ENCODE assay signal across 8 mouse cellular contexts in genomic region chr1:118768831-118769230, GRCm38 (mm10).
DNase-seq lines count a peak whose midpoint lies in the region; ATAC-seq and TF ChIP-seq lines count a peak whose summit lies in the region.

No protein-coding gene starts in this region.

- H3K36me3 ChIP-seq in heart, adult 2 months (ENCODE audit: control insufficient read depth, insufficient read depth, low read length), result no peaks in the 10 kb centered on the region
- H3K36me3 ChIP-seq in CH12.LX (replicated peaks in 1 of 2; ENCODE audit: control insufficient read depth in 1 of 2, insufficient read depth in 1 of 2, low read length in 1 of 2), result no peaks in the 10 kb centered on the region
- H3K36me3 ChIP-seq in limb, embryonic 11.5 days (ENCODE audit: control insufficient read depth, insufficient read depth, low read length), result no peaks in the 10 kb centered on the region

- H3K4me1 ChIP-seq in heart, adult 2 months (ENCODE audit: control insufficient read depth, insufficient read depth, low read length), result no peaks in the 10 kb centered on the region
- no peaks in the 10 kb centered on the region for H3K4me1 ChIP-seq in CH12.LX (ENCODE audit: control insufficient read depth in 1 of 2, insufficient read depth in 2 of 2)
- H3K4me1 ChIP-seq in limb, embryonic 11.5 days (ENCODE audit: control insufficient read depth, insufficient read depth, low read length), result no peaks in the 10 kb centered on the region

- no peaks in the 10 kb centered on the region for H3K79me2 ChIP-seq in heart, adult 2 months (replicated peaks; ENCODE audit: control insufficient read depth, insufficient read depth, low read length)
- no peaks in the 10 kb centered on the region for H3K79me2 ChIP-seq in CH12.LX (replicated peaks; ENCODE audit: control insufficient read depth, extremely low read depth, insufficient read depth, poor library complexity, severe bottlenecking)

- intact Hi-C loops in heart, adult 2 months (cut with DNase I), result loop anchor here (1.0 kb wide), 2 partner anchors 284 to 313 kb away; partner anchors contain the start of gene Gli2

- TF ChIP-seq RAD21 in CH12.LX (IDR thresholded peaks at IDR 0.05; ENCODE audit: low read depth, low read length), result peak; percentile 57

- no peak for TF ChIP-seq EP300 in heart, adult 2 months (IDR thresholded peaks at IDR 0.05; ENCODE audit: insufficient read depth, low read depth, low read length)
- TF ChIP-seq EP300 in CH12.LX (IDR thresholded peaks at IDR 0.05; ENCODE audit: low read length), result no peak

- in situ Hi-C loops in CH12.LX (cut with MboI; ENCODE audit: low pct_ligation_motif_present, low pct_unique_long_range_greater_than_20kb, low sequenced_read_pairs), result loop anchor here (25.0 kb wide), 1 partner anchor 432 kb away; no protein-coding TSS in a partner anchor

- TF ChIP-seq CTCF in heart, adult 2 months (IDR thresholded peaks at IDR 0.05), result peak; percentile 82
- TF ChIP-seq CTCF in CH12.LX (conservative IDR thresholded peaks at IDR 0.05 in 1 of 2, IDR thresholded peaks at IDR 0.05 in 1 of 2; ENCODE audit: low read depth in 2 of 2, low read length in 2 of 2), result peak; percentile 61 to 66

- no peak for ATAC-seq in limb, embryonic 11.5 days (ENCODE audit: insufficient number of reproducible peaks, low FRiP score, low TSS enrichment, low read depth)

- H3K4me2 ChIP-seq in CH12.LX (ENCODE audit: insufficient read depth, low read depth, poor library complexity, severe bottlenecking), result no peak overlapping the region
- no peak overlapping the region for H3K4me2 ChIP-seq in limb, embryonic 11.5 days (ENCODE audit: low read depth, severe bottlenecking)

- dilution Hi-C loops in CH12.LX (cut with MboI; ENCODE audit: extremely low pct_ligation_motif_present, extremely low pct_unique_long_range_greater_than_20kb, low sequenced_read_pairs), result no loop called here

- WGBS in heart, adult 2 months, result 23% methylated on average over 4 of the region's 4 CpGs
- 32% methylated on average over 4 of the region's 4 CpGs for WGBS in limb, embryonic 11.5 days

- no peak for TF ChIP-seq POLR2A in heart, adult 2 months (IDR thresholded peaks at IDR 0.05; ENCODE audit: insufficient read depth, low read depth, low read length)
- no peak for TF ChIP-seq POLR2A in CH12.LX (IDR thresholded peaks at IDR 0.05; ENCODE audit: low read depth, low read length)

- no peak overlapping the region for H3K4me3 ChIP-seq in heart, adult 2 months
- H3K4me3 ChIP-seq in CH12.LX (replicated peaks in 1 of 3; ENCODE audit: low read depth in 2 of 3, low read length in 2 of 3, poor library complexity in 1 of 3), result no peak overlapping the region
- no peak overlapping the region for H3K4me3 ChIP-seq in limb, embryonic 11.5 days (ENCODE audit: low read depth, low read length)

- H3K27ac ChIP-seq in heart, adult 2 months, result no peak overlapping the region
- H3K27ac ChIP-seq in CH12.LX (ENCODE audit: insufficient read depth, low read depth), result no peak overlapping the region
- H3K27ac ChIP-seq in limb, embryonic 11.5 days (replicated peaks; ENCODE audit: low read depth, low read length), result no peak overlapping the region

- no peaks in the 10 kb centered on the region for H3K27me3 ChIP-seq in heart, adult 2 months (ENCODE audit: control insufficient read depth, insufficient read depth, low read length)
- peaks cover 12% of the 10 kb centered on the region for H3K27me3 ChIP-seq in CH12.LX (replicated peaks)
- no peaks in the 10 kb centered on the region for H3K27me3 ChIP-seq in limb, embryonic 11.5 days (ENCODE audit: control insufficient read depth, insufficient read depth, low read length)

- DNase-seq in heart, adult 2 months, result no peak
- DNase-seq in heart, adult 11 months, result no peak
- DNase-seq in CH12.LX (ENCODE audit: extremely low read depth), result no peak
- DNase-seq in cerebellum, adult 9-11 months, result peak; percentile 30
- peak; percentile 53 to 74 for DNase-seq in frontal cortex, postnatal 36 days (ENCODE audit: low spot score in 2 of 2)
- DNase-seq in limb, embryonic 11.5 days (ENCODE audit: low spot score), result peak; percentile 68
- peak; percentile 71 to 72 for DNase-seq in right cerebral cortex, adult 2 months (ENCODE audit: low spot score in 2 of 2)
- DNase-seq in natural killer cell, adult 2 months (ENCODE audit: low spot score in 2 of 2), result no peak

- no peaks in the 10 kb centered on the region for H3K9me3 ChIP-seq in CH12.LX (replicated peaks; ENCODE audit: low read length)
- no peaks in the 10 kb centered on the region for H3K9me3 ChIP-seq in limb, embryonic 11.5 days (ENCODE audit: control insufficient read depth, low read length)

- H3K9ac ChIP-seq in heart, adult 2 months (ENCODE audit: low read depth, low read length), result no peak overlapping the region
- no peak overlapping the region for H3K9ac ChIP-seq in CH12.LX (ENCODE audit: insufficient read depth, low read depth)
- no peak overlapping the region for H3K9ac ChIP-seq in limb, embryonic 11.5 days (ENCODE audit: low read length)

TF ChIP-seq in CH12.LX, 34 proteins besides CTCF, POLR2A, EP300 and RAD21:
- no peak for TF ChIP-seq ZKSCAN1 (IDR thresholded peaks at IDR 0.05; ENCODE audit: borderline replicate concordance, low read depth, low read length)
- TF ChIP-seq SMC3 (IDR thresholded peaks at IDR 0.05; ENCODE audit: low read depth, low read length), result no peak
- TF ChIP-seq CHD1 (IDR thresholded peaks at IDR 0.05; ENCODE audit: low read depth, low read length), result no peak
- TF ChIP-seq MAZ (IDR thresholded peaks at IDR 0.05; ENCODE audit: low read depth, low read length), result no peak
- no peak for TF ChIP-seq NRF1 (IDR thresholded peaks at IDR 0.05; ENCODE audit: low read depth, low read length)
- TF ChIP-seq ZMIZ1 (IDR thresholded peaks at IDR 0.05; ENCODE audit: low read depth, low read length), result no peak
- no peak for TF ChIP-seq KAT2A (IDR thresholded peaks at IDR 0.05; ENCODE audit: insufficient replicate concordance, low read length)

Comparison
In these comparisons a context has a peak if more than half of its experiments do, and no peak if none do; other contexts are left out.
1. DNase-seq: peak in cerebellum, adult 9-11 months (single experiment), frontal cortex, postnatal 36 days (2 of 2), limb, embryonic 11.5 days (single experiment) and right cerebral cortex, adult 2 months (2 of 2); none in heart, adult 2 months (0 of 2), heart, adult 11 months (single experiment), CH12.LX (single experiment) and natural killer cell, adult 2 months (0 of 2).